Mouse (Mus musculus) testis, adult 2 months (tissue): Measurements from ENCODE around the gene Itga7. TPM values are rescaled to one million over a fixed set of nuclear protein-coding genes. Genes with fewer than 3 reads are reported as not detected.

Source experiments
- H3K27ac ChIP-seq: fragments of 200-500 bp; 2 replicates; pipeline ENCODE4 v1.5.1; 2012; ENCODE audit warnings: low read depth, low read length; ENCODE audit not compliant: control insufficient read depth, insufficient read depth
- H3K27me3 ChIP-seq: fragments of 200-500 bp; 2 replicates; pipeline ENCODE4 v1.6.1; 2012; ENCODE audit warnings: mild to moderate bottlenecking, low read length, moderate library complexity; ENCODE audit not compliant: control insufficient read depth, insufficient read depth
- H3K36me3 ChIP-seq: fragments of 200-500 bp; 2 replicates; pipeline ENCODE4 v1.6.1; 2012; ENCODE audit warnings: mild to moderate bottlenecking, low read length; ENCODE audit not compliant: control insufficient read depth, insufficient read depth
- H3K4me1 ChIP-seq: fragments of 200-500 bp; 2 replicates; pipeline ENCODE4 v1.6.1; 2012; ENCODE audit warnings: low read length; ENCODE audit not compliant: control insufficient read depth, insufficient read depth
- H3K4me3 ChIP-seq: fragments of 200-500 bp; 2 replicates; pipeline ENCODE4 v1.5.1; 2012; ENCODE audit warnings: low read depth, mild to moderate bottlenecking, low read length, moderate library complexity, mixed read lengths; ENCODE audit not compliant: control insufficient read depth
- CTCF ChIP-seq: fragments of 200-500 bp; IDR thresholded peaks from 2 replicates; pipeline ENCODE4 v1.5.1; 2012; ENCODE audit warnings: low read depth, mild to moderate bottlenecking, inconsistent platforms, low read length, moderate library complexity; ENCODE audit not compliant: control insufficient read depth, insufficient read depth, insufficient replicate concordance
- POLR2A ChIP-seq: fragments of 200-500 bp; IDR thresholded peaks from 2 replicates; pipeline ENCODE4 v1.6.1; 2012; ENCODE audit warnings: low read depth, mild to moderate bottlenecking, inconsistent platforms, low read length, moderate library complexity; ENCODE audit not compliant: control insufficient read depth
- polyA plus RNA-seq: library from polyadenylated mRNA; depleted of rRNA; stranded (reverse); fragments of >200 nt; gene quantifications from 2 replicates; pipeline ENCODE4 v1.2.3, GENCODE M21; 2012

The Itga7 gene
- polyA plus RNA-seq, 1 experiment, result 19.1 TPM

GRCm38 (mm10) chr10:128958340-128958739 lies 24.7 kb downstream of the Itga7 start:
- Histone ChIP-seq H3K27ac (no peak overlapping the region), H3K36me3 (no peaks in the 10 kb centered on the region), H3K4me3 (no peak overlapping the region), H3K4me1 (peaks cover 3% of the 10 kb centered on the region; the same call in 1 of the 2 replicates), H3K27me3 (no peaks in the 10 kb centered on the region)
- no peak for TF ChIP-seq CTCF
- TF ChIP-seq POLR2A, result no peak

- Histone ChIP-seq H3K4me3 (no peak overlapping the region), H3K36me3 (no peaks in the 10 kb centered on the region), H3K27ac (no peak overlapping the region), H3K27me3 (no peaks in the 10 kb centered on the region), H3K4me1 (peaks cover 3% of the 10 kb centered on the region; the same call in 1 of the 2 replicates)
- TF ChIP-seq POLR2A (no peak), CTCF (no peak)
Measured at GRCm38 (mm10) chr10:128960142-128960541, 26.5 kb downstream of the Itga7 start.

GRCm38 (mm10) chr10:128960590-128961584 lies 27.3 kb downstream of the Itga7 start, which contains the start of gene Mettl7b:
TSS of gene Mettl7b (minus strand) at chr10:128960988.
- no peaks in the 10 kb centered on the region for H3K36me3 ChIP-seq
- peaks cover 3% of the 10 kb centered on the region; the same call in 1 of the 2 replicates for H3K4me1 ChIP-seq
- H3K4me3 ChIP-seq, result no peak within 1 kb of the TSS
- TF ChIP-seq POLR2A (no peak), CTCF (no peak)
- no peaks in the 10 kb centered on the region for H3K27me3 ChIP-seq
- no peak within 1 kb of the TSS for H3K27ac ChIP-seq

GRCm38 (mm10) chr10:128964961-128965360 lies 31.3 kb downstream of the Itga7 start:
- no peak overlapping the region for H3K4me3 ChIP-seq
- no peaks in the 10 kb centered on the region for H3K27me3 ChIP-seq
- H3K36me3 ChIP-seq, result no peaks in the 10 kb centered on the region
- peaks cover 7% of the 10 kb centered on the region for H3K4me1 ChIP-seq
- no peak overlapping the region for H3K27ac ChIP-seq
- TF ChIP-seq POLR2A (no peak), CTCF (no peak)

- no peak overlapping the region for H3K4me3 ChIP-seq
- H3K36me3 ChIP-seq, result no peaks in the 10 kb centered on the region
- peaks cover 7% of the 10 kb centered on the region for H3K4me1 ChIP-seq
- TF ChIP-seq CTCF, result no peak
- TF ChIP-seq POLR2A, result no peak
- no peak overlapping the region for H3K27ac ChIP-seq
- H3K27me3 ChIP-seq, result no peaks in the 10 kb centered on the region
Measured at GRCm38 (mm10) chr10:128965871-128966270, 32.3 kb downstream of the Itga7 start.

GRCm38 (mm10) chr10:128968341-128968749 lies 34.7 kb downstream of the Itga7 start:
- Histone ChIP-seq H3K36me3 (no peaks in the 10 kb centered on the region), H3K27ac (no peak overlapping the region), H3K27me3 (no peaks in the 10 kb centered on the region), H3K4me1 (peaks cover 7% of the 10 kb centered on the region), H3K4me3 (no peak overlapping the region)
- TF ChIP-seq CTCF (no peak), POLR2A (no peak)

GRCm38 (mm10) chr10:128970740-128971250 lies 37.2 kb downstream of the Itga7 start:
- H3K4me3 ChIP-seq, result no peak overlapping the region
- peaks cover 7% of the 10 kb centered on the region for H3K4me1 ChIP-seq
- H3K27me3 ChIP-seq, result no peaks in the 10 kb centered on the region
- no peak overlapping the region for H3K27ac ChIP-seq
- no peaks in the 10 kb centered on the region for H3K36me3 ChIP-seq
- no peak for TF ChIP-seq CTCF
- no peak for TF ChIP-seq POLR2A
